Mouse (Mus musculus) C2C12 (cell line): ENCODE measurements around the gene Medag.

Experiments used
- CTCF ChIP-seq: IDR thresholded peaks from one replicate; pipeline ENCODE4 v1.5.1; 2011; ENCODE audit not compliant: control insufficient read depth, insufficient read depth, insufficient read length
- MAX ChIP-seq: IDR thresholded peaks from one replicate; pipeline ENCODE4 v1.6.1; 2011; ENCODE audit warnings: mild to moderate bottlenecking, control low read depth
- MYOG ChIP-seq: IDR thresholded peaks from one replicate; pipeline ENCODE4 v1.6.1; 2011; ENCODE audit not compliant: control insufficient read depth, insufficient read length; ENCODE audit errors: extremely low read depth

DNA sequence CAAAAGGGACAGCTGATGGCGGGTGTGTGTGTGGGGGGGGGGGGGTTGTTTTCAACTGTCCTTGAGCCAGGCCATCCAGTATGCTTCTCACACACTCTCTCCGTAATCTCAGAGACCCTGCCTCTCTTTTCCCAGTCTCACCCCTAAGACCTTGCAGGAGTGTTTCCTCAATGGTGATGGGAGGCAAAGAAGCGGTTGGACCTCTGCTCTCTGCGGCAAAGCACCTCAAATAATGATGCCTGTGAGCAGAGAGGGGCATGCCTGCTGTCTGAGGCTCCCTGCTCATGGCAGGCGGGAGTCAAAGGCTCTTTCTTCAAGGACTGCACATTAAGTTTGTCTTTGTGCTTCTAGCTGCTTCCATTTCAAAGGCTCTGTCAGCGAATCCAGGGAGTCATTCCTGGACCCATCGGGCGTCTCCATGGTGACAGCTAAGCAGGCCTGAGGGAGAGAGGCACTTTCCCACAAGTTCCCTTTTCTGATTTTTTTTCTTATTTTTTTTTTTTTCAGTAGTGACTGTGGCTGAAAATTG is 31.1 kb upstream of the Medag start:
- TF ChIP-seq CTCF (no peak), MAX (no peak), MYOG (no peak)
